Mouse (Mus musculus) CD4-positive, CD25-positive, alpha-beta regulatory T cell (primary cell): ENCODE measurements around the gene Trim58. TPM values are rescaled to one million over a fixed set of nuclear protein-coding genes. Genes with fewer than 3 reads are reported as not detected.

Experiments
- polyA plus RNA-seq: library from polyadenylated mRNA; unstranded; fragments of 100-300 nt; shearing (Covaris generic); gene quantifications from one replicate; pipeline ENCODE4 v1.2.1, GENCODE M21; 2017

The Trim58 gene
- polyA plus RNA-seq = not detected

GRCm38 (mm10) chr11:58640272-58640867 is at the start of gene Trim58:
Gene Trim58, plus strand, starts transcription at chr11:58640465.

DNA sequence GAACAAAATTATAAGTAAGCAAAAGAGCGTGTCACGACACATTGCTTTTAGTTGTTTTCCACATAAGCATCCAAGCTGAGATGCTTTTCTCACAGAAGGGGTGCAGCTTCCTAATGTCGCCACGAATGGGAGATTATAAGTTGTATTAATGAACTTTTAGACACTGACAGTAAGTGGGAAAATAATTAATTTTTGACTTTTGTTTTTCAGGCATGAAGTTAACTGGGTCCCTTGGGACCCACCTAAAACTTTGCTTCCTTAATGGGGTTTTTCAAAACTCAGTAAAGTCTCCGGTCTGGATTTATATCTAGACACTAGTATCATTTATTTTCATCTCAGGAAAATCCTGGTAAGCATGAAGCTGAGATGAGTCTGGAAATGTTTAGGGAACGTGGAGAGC is 45.5 kb upstream of the Trim58 start, which contains the start of gene Olfr324:
TSS of gene Olfr324 (plus strand) at position 301 of the 400 bp plus-strand sequence.

DNA sequence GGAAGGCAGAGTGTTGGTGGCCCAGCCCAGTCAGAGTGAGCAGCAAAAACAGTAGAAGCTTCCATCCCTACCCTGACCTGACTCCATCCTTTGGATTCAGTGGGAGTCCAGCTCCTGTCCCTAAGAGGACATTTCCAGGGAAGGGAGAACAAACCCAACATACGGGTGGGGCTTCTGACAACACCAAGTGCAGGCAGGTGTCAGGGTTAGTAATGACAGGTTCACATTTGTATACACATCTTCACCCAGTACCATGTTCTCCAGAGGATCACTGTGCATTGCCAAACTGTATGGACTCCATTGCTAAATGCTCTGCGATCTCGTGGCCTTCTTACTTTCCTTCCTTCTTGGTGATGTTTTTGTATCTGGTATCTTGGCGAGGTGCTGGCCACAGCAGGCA is 24.3 kb upstream of the Trim58 start, which contains the start of gene 2210407C18Rik:
TSS of gene 2210407C18Rik (minus strand) at position 101 of the 400 bp plus-strand sequence.

DNA sequence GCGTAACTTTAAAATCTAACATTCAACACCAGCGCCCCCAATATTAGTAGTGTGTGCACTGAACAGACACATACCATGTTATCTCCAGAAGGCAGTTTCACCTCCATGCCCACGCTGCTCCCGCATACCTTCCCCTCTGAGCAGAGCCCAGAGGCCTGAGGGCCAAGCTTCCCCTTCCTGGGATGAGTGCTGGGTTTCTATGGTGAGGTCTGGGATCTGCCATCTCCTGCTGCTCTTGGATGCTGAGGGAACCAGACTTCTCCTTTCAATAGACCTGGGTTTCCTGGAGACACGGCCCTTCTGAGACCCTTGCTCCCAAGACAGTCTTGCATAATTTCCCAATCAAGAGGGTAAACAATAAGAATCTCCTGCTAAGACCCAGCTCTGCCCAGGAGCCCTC is 9.9 kb upstream of the Trim58 start, which contains the start of gene Olfr323:
TSS of gene Olfr323 (minus strand) at position 101 of the 400 bp plus-strand sequence.

GRCm38 (mm10) chr11:58658596-58658995 is 18.3 kb downstream of the Trim58 start, which contains the start of gene Olfr322:
Gene Olfr322, plus strand, starts transcription at chr11:58658782.

DNA sequence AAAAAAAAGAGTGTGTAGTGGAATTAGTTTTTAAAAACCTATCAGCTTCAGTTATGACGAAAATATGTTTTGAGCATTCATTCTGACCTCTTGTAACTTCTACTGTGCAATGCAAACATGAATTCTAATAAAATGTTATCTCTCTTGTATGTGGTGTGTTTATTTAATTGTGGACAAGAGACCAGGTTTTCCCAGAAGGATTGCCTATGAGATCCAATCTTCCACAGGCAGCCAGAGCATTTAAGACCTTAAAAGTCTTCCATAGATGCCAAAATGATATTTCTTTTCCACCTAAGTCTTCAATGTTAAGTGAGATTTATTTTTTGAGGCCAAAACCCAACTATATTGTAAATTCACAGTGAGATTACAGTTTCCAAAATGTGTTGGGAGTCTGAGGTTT is 40.5 kb downstream of the Trim58 start, which contains the start of gene Olfr320:
TSS of gene Olfr320 (plus strand) at position 301 of the 400 bp plus-strand sequence.

DNA sequence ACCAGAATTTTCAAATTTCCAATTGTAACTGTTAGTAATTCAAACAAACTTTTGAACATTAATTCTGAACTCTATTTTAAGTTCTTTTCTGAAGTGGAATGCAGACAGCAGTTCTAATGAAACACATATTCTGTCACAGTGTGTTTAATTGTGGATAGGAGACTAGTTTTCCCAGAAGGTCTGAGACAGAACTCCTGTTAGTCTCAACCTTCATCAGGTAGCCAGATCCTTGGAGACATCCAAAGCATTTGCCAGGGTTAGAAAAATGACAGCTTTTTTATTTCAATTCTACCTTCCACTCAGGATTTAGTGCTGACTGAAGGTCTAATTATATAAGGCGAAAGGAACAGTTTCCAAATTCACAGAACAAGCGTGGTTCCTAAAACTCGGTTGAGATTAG is 58.6 kb downstream of the Trim58 start, which contains the start of gene Olfr319:
TSS of gene Olfr319 (plus strand) at position 301 of the 400 bp plus-strand sequence.

Other genes with a start within 250 kb of the Trim58 start
- not detected for gene 1810065E05Rik, start 219.4 kb upstream of the Trim58 start, polyA plus RNA-seq
- 0.13 TPM for gene Gm12253, start 207.9 kb upstream of the Trim58 start, polyA plus RNA-seq
- gene Lypd9, start 187.5 kb upstream of the Trim58 start, polyA plus RNA-seq = not detected
- gene Olfr30, start 178.2 kb upstream of the Trim58 start, polyA plus RNA-seq = not detected
- gene Olfr332, start 147.9 kb upstream of the Trim58 start, polyA plus RNA-seq = not detected
- gene Olfr331, start 137.9 kb upstream of the Trim58 start, polyA plus RNA-seq = not detected
- 0.17 TPM for gene Olfr330, start 105.6 kb upstream of the Trim58 start, polyA plus RNA-seq
- not detected for gene Olfr329-ps, start 94.0 kb upstream of the Trim58 start, polyA plus RNA-seq
- not detected for gene Olfr328, start 84.8 kb upstream of the Trim58 start, polyA plus RNA-seq
- gene Olfr224, start 69.9 kb upstream of the Trim58 start, polyA plus RNA-seq = not detected
- not detected for gene Olfr325, start 62.7 kb upstream of the Trim58 start, polyA plus RNA-seq
- not detected for gene Olfr324, start 45.4 kb upstream of the Trim58 start, polyA plus RNA-seq
- gene 2210407C18Rik, start 24.4 kb upstream of the Trim58 start, polyA plus RNA-seq = not detected
- gene Olfr323, start 10.0 kb upstream of the Trim58 start, polyA plus RNA-seq = not detected
- gene Olfr322, start 18.3 kb downstream of the Trim58 start, polyA plus RNA-seq = not detected
- gene Olfr320, start 40.6 kb downstream of the Trim58 start, polyA plus RNA-seq = not detected
- not detected for gene Olfr319, start 58.7 kb downstream of the Trim58 start, polyA plus RNA-seq
- gene Olfr318, start 83.5 kb downstream of the Trim58 start, polyA plus RNA-seq = not detected
- not detected for gene Olfr317, start 98.7 kb downstream of the Trim58 start, polyA plus RNA-seq
- gene Olfr316, start 112.3 kb downstream of the Trim58 start, polyA plus RNA-seq = not detected
- gene Olfr315, start 132.7 kb downstream of the Trim58 start, polyA plus RNA-seq = not detected
- gene Olfr314, start 142.5 kb downstream of the Trim58 start, polyA plus RNA-seq = not detected
- gene Fam183b, start 161.5 kb downstream of the Trim58 start, polyA plus RNA-seq = 0.66 TPM
- not detected for gene Olfr313, start 174.5 kb downstream of the Trim58 start, polyA plus RNA-seq
- not detected for gene Olfr312, start 188.8 kb downstream of the Trim58 start, polyA plus RNA-seq
- not detected for gene Olfr311, start 198.8 kb downstream of the Trim58 start, polyA plus RNA-seq
- 10.4 TPM for gene Gm12258, start 206.7 kb downstream of the Trim58 start, polyA plus RNA-seq
- 11.1 TPM for gene 2810021J22Rik, start 226.8 kb downstream of the Trim58 start, polyA plus RNA-seq